Mouse (Mus musculus) neural tube, embryonic 13.5 days (tissue): ENCODE results near the gene Kcnj10. TPM values are rescaled to one million over a fixed set of nuclear protein-coding genes. Genes with fewer than 3 reads are reported as not detected.

Source experiments
- ATAC-seq: fragments of 200-750 bp; cut with Nextera tagmentation; 2 replicates; pipeline ENCODE4 v1.8.0; 2017; ENCODE audit warnings: low read depth, mild to moderate bottlenecking, moderate TSS enrichment, moderate library complexity
- H3K27ac ChIP-seq: fragments of 300-500 bp; sonication (generic); replicated peaks from 2 replicates; pipeline ENCODE4 v1.5.1; 2015; ENCODE audit warnings: moderate library complexity, mild to moderate bottlenecking, inconsistent platforms
- H3K27me3 ChIP-seq: fragments of 300-500 bp; sonication (generic); 2 replicates; pipeline ENCODE4 v1.6.1; 2015; ENCODE audit warnings: mild to moderate bottlenecking, inconsistent platforms
- H3K36me3 ChIP-seq: fragments of 300-500 bp; sonication (generic); 2 replicates; pipeline ENCODE4 v1.6.1; 2015; ENCODE audit warnings: mild to moderate bottlenecking, inconsistent platforms
- H3K4me1 ChIP-seq: fragments of 300-500 bp; sonication (generic); replicated peaks from 2 replicates; pipeline ENCODE4 v1.6.1; 2015; ENCODE audit warnings: inconsistent platforms
- H3K4me2 ChIP-seq: fragments of 300-500 bp; sonication (generic); 2 replicates; pipeline ENCODE4 v1.6.1; 2015; ENCODE audit warnings: inconsistent platforms, mild to moderate bottlenecking, moderate library complexity
- H3K4me3 ChIP-seq: fragments of 300-500 bp; sonication (generic); 2 replicates; pipeline ENCODE4 v1.5.1; 2015; ENCODE audit warnings: mild to moderate bottlenecking, inconsistent platforms
- H3K9ac ChIP-seq: fragments of 300-500 bp; sonication (generic); 2 replicates; pipeline ENCODE4 v1.6.1; 2015; ENCODE audit warnings: moderate library complexity, mild to moderate bottlenecking, inconsistent platforms
- H3K9me3 ChIP-seq: fragments of 300-500 bp; sonication (generic); 2 replicates; pipeline ENCODE4 v1.6.1; 2016; ENCODE audit warnings: inconsistent platforms
- WGBS: fragments of 180-500 bp; shearing (Covaris S2); methylation state at CpG from one replicate; pipeline ENCODE4 v1.1.7; 2015; 5-methylcytosine and 5-hydroxymethylcytosine counted together
- polyA plus RNA-seq: library from polyadenylated mRNA; unstranded; fragments of >200 nt; fragmentation: Nextera tagmentation; extraction: Ambion mirVana; gene quantifications from 2 replicates; pipeline ENCODE4 v1.2.1, GENCODE M21; 2015

Kcnj10 gene
- polyA plus RNA-seq, 1 experiment from 2014 or later, result 1.9 TPM

GRCm38 (mm10) chr1:172423393-172423792 lies 82.4 kb downstream of the Kcnj10 start:
- H3K4me2 ChIP-seq, result no peak overlapping the region
- ATAC-seq, result no peak
- 63% methylated on average over 1 of the region's 1 CpGs for WGBS
- H3K27me3 ChIP-seq, result no peaks in the 10 kb centered on the region
- H3K9ac ChIP-seq, result no peak overlapping the region
- no peaks in the 10 kb centered on the region for H3K9me3 ChIP-seq
- H3K36me3 ChIP-seq, result no peaks in the 10 kb centered on the region
- H3K4me3 ChIP-seq, result no peak overlapping the region
- H3K27ac ChIP-seq, result no peak overlapping the region
- H3K4me1 ChIP-seq, result no peaks in the 10 kb centered on the region

Other genes with a start within 250 kb of the Kcnj10 start
- 163 and 164 TPM in 2 replicates for gene Pex19, start 214.5 kb upstream of the Kcnj10 start, polyA plus RNA-seq
- gene Dcaf8, start 193.1 kb upstream of the Kcnj10 start, polyA plus RNA-seq, result 94.0 and 96.6 TPM in 2 replicates
- 355 and 388 TPM in 2 replicates for gene Pea15a, start 134.4 kb upstream of the Kcnj10 start, polyA plus RNA-seq
- gene Casq1, start 121.3 kb upstream of the Kcnj10 start, polyA plus RNA-seq, result 2.3 and 2.6 TPM in 2 replicates
- not detected in 2 replicates for gene Atp1a4, start 82.8 kb upstream of the Kcnj10 start, polyA plus RNA-seq
- 116 and 126 TPM in 2 replicates for gene Igsf8, start 79.6 kb upstream of the Kcnj10 start, polyA plus RNA-seq
- 38.6 and 40.0 TPM in 2 replicates for gene Atp1a2, start 43.1 kb upstream of the Kcnj10 start, polyA plus RNA-seq
- gene Kcnj9, start 11.9 kb upstream of the Kcnj10 start, polyA plus RNA-seq, result 1.5 and 2.1 TPM in 2 replicates
- gene Pigm, start 35.3 kb downstream of the Kcnj10 start, polyA plus RNA-seq, result 5.1 and 5.7 TPM in 2 replicates
- gene Slamf9, start 134.1 kb downstream of the Kcnj10 start, polyA plus RNA-seq, result 0.37 TPM in 1 of 2 replicates, not detected in the other
- 62.6 and 65.9 TPM in 2 replicates for gene Igsf9, start 140.6 kb downstream of the Kcnj10 start, polyA plus RNA-seq
- gene Tagln2, start 158.8 kb downstream of the Kcnj10 start, polyA plus RNA-seq, result 160 and 187 TPM in 2 replicates
- 2.5 and 3.1 TPM in 2 replicates for gene Cfap45, start 179.6 kb downstream of the Kcnj10 start, polyA plus RNA-seq
- gene Vsig8, start 214.7 kb downstream of the Kcnj10 start, polyA plus RNA-seq, result 0.82 and 0.85 TPM in 2 replicates
- not detected in 2 replicates for gene Slamf8, start 249.4 kb downstream of the Kcnj10 start, polyA plus RNA-seq